Mouse (Mus musculus) CD4-positive, CD25-positive, alpha-beta regulatory T cell, adult 4 months (primary cell): ENCODE measurements around the gene Spata31d1a. TPM values are rescaled to one million over a fixed set of nuclear protein-coding genes. Genes with fewer than 3 reads are reported as not detected.
"Not testable (repeated sequence)": the region's sequence is repeated elsewhere in the genome, so short reads cannot be mapped to it uniquely, and the experiment has no call there.

Source experiments
- ATAC-seq: one replicate; pipeline ENCODE4 v1.8.0; 2017
- polyA plus RNA-seq, 2 experiments: library from polyadenylated mRNA; unstranded; fragments of 100-300 nt; shearing (Covaris generic); gene quantifications; one replicate each; pipeline ENCODE4 v1.2.1; 2017

Spata31d1a gene
- not detected for polyA plus RNA-seq

- no peak for ATAC-seq
Measured at GRCm38 (mm10) chr13:59710230-59710629, at the start of gene Spata31d1a. Gene Spata31d1a (minus strand): TSS chr13:59710330.

- ATAC-seq, result no peak
Measured at GRCm38 (mm10) chr13:59756906-59757305, 46.8 kb upstream of the Spata31d1a start.

- no peak for ATAC-seq
Measured at GRCm38 (mm10) chr13:59750310-59750709, 40.2 kb upstream of the Spata31d1a start.

GRCm38 (mm10) chr13:59746711-59747110 is 36.6 kb upstream of the Spata31d1a start, which contains the start of gene 1700014D04Rik:
Gene 1700014D04Rik (minus strand): TSS chr13:59746752.
- ATAC-seq, result no peak

GRCm38 (mm10) chr13:59746164-59746563 is 36.0 kb upstream of the Spata31d1a start:
- ATAC-seq, result no peak

- no peak for ATAC-seq
Measured at GRCm38 (mm10) chr13:59745462-59745861, 35.3 kb upstream of the Spata31d1a start.

GRCm38 (mm10) chr13:59741697-59742096 is 31.6 kb upstream of the Spata31d1a start:
- no peak for ATAC-seq

- ATAC-seq, result no peak
Measured at GRCm38 (mm10) chr13:59741096-59741495, 31.0 kb upstream of the Spata31d1a start.

- ATAC-seq, result no peak
Measured at GRCm38 (mm10) chr13:59739397-59739796, 29.3 kb upstream of the Spata31d1a start.

GRCm38 (mm10) chr13:59738455-59738854 is 28.3 kb upstream of the Spata31d1a start:
- no peak for ATAC-seq

GRCm38 (mm10) chr13:59735190-59735589 is 25.1 kb upstream of the Spata31d1a start:
- no peak for ATAC-seq

- not testable (repeated sequence) for ATAC-seq
Measured at GRCm38 (mm10) chr13:59734347-59734746, 24.2 kb upstream of the Spata31d1a start.

- ATAC-seq, result no peak
Measured at GRCm38 (mm10) chr13:59733936-59734335, 23.8 kb upstream of the Spata31d1a start.

- ATAC-seq, result no peak
Measured at GRCm38 (mm10) chr13:59731652-59732051, 21.5 kb upstream of the Spata31d1a start, which contains the start of gene Spata31d1d. Gene Spata31d1d (minus strand): TSS chr13:59731752.

- peak; percentile 96 for ATAC-seq
Measured at GRCm38 (mm10) chr13:59728378-59729093, 18.4 kb upstream of the Spata31d1a start.

GRCm38 (mm10) chr13:59726139-59726867 is 16.2 kb upstream of the Spata31d1a start:
- no peak for ATAC-seq

GRCm38 (mm10) chr13:59722089-59722488 is 12.0 kb upstream of the Spata31d1a start:
- ATAC-seq, result not testable (repeated sequence)

- ATAC-seq, result no peak
Measured at GRCm38 (mm10) chr13:59719475-59719874, 9.3 kb upstream of the Spata31d1a start.

- ATAC-seq, result peak; percentile 39
Measured at GRCm38 (mm10) chr13:59718857-59719440, 8.8 kb upstream of the Spata31d1a start.

- peak; percentile 99 for ATAC-seq
Measured at GRCm38 (mm10) chr13:59713710-59714109, 3.6 kb upstream of the Spata31d1a start.

GRCm38 (mm10) chr13:59711984-59712383 is 1.9 kb upstream of the Spata31d1a start, which contains the start of gene Spata31d1b:
Gene Spata31d1b (plus strand): TSS chr13:59712284.
- not testable (repeated sequence) for ATAC-seq

- ATAC-seq, result peak; percentile 91
Measured at GRCm38 (mm10) chr13:59704562-59704961, 5.6 kb downstream of the Spata31d1a start.

- ATAC-seq, result no peak
Measured at GRCm38 (mm10) chr13:59703514-59703913, 6.6 kb downstream of the Spata31d1a start.
